Mouse (Mus musculus): ENCODE measurements around the gene Gm10638. TPM values are rescaled to one million over a fixed set of nuclear protein-coding genes. Genes with fewer than 3 reads are reported as not detected.

The Gm10638 gene
- polyA plus RNA-seq, 1 experiment from 2014 or later, result 4.1 TPM

DNA sequence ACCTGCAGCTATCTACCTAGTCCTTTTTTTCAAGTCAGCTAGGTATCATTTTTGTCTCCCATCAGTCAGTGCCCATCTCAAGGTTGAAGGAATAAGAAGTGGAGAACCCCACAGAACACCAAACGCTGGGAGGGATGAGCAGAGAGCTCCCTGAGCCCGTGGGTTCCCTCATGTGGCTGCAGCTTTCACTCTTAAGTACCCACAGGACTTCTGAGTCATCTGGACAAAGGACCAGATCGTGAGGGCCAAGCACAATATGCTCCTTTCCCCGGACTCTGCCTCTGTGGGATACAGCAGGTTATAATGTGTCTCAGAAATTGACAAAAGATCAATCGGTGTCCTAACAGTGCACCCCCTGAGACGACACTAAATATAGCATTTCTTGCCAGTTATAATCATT lies 18.5 kb upstream of the Gm10638 start:
- no peak overlapping the region for H3K9ac ChIP-seq
- no peak for TF ChIP-seq CTCF (IDR thresholded peaks at IDR 0.05; ENCODE audit: low read depth)
- peaks cover 20% of the 10 kb centered on the region for H3K36me3 ChIP-seq (ENCODE audit: insufficient read depth)
- H3K4me3 ChIP-seq (ENCODE audit: low read depth, low read length), result no peak overlapping the region
- ATAC-seq (ENCODE audit: insufficient read depth) (no peak), DNase-seq (no peak)
- 0 out of 2 replicates have a peak, but pooled peaks cover 2% of the 10 kb centered on the region for H3K4me1 ChIP-seq (ENCODE audit: insufficient read depth)
- H3K4me2 ChIP-seq, result no peak overlapping the region
- H3K27ac ChIP-seq (ENCODE audit: low read depth), result no peak overlapping the region
- WGBS, result 76% methylated on average over 6 of the region's 6 CpGs
- H3K27me3 ChIP-seq (ENCODE audit: insufficient read depth, low read length), result no peaks in the 10 kb centered on the region
- H3K9me3 ChIP-seq (ENCODE audit: low read depth, low read length), result no peaks in the 10 kb centered on the region

- Histone ChIP-seq H3K27me3 (ENCODE audit: insufficient read depth, low read length) (no peaks in the 10 kb centered on the region), H3K4me3 (ENCODE audit: low read depth, low read length) (no peak overlapping the region), H3K4me1 (ENCODE audit: insufficient read depth) (0 out of 2 replicates have a peak, but pooled peaks cover 2% of the 10 kb centered on the region), H3K27ac (ENCODE audit: low read depth) (peak overlapping the region; percentile 6; the same call in 1 of the 2 replicates), H3K36me3 (ENCODE audit: insufficient read depth) (peaks cover 11% of the 10 kb centered on the region; the same call in 1 of the 2 replicates), H3K9me3 (ENCODE audit: low read depth, low read length) (no peaks in the 10 kb centered on the region), H3K4me2 (no peak overlapping the region), H3K9ac (no peak overlapping the region)
- WGBS, result 57% methylated on average over 19 of the region's 19 CpGs
- peak; percentile 49; the same call in 1 of the 2 replicates for ATAC-seq (ENCODE audit: insufficient read depth)
- peak; percentile 44 for DNase-seq
- no peak for TF ChIP-seq CTCF (IDR thresholded peaks at IDR 0.05; ENCODE audit: low read depth)
These were observed 17.1 kb upstream of the Gm10638 start for GRCm38 (mm10) chr8:86728224-86728950.

GRCm38 (mm10) chr8:86730303-86730702 lies 15.2 kb upstream of the Gm10638 start:
- 37% methylated on average over 3 of the region's 3 CpGs for WGBS
- Histone ChIP-seq H3K4me2 (no peak overlapping the region), H3K27ac (ENCODE audit: low read depth) (no peak overlapping the region), H3K9me3 (ENCODE audit: low read depth, low read length) (no peaks in the 10 kb centered on the region), H3K4me1 (ENCODE audit: insufficient read depth) (0 out of 2 replicates have a peak, but pooled peaks cover 2% of the 10 kb centered on the region), H3K36me3 (ENCODE audit: insufficient read depth) (peaks cover 6% of the 10 kb centered on the region; the same call in 1 of the 2 replicates), H3K27me3 (ENCODE audit: insufficient read depth, low read length) (no peaks in the 10 kb centered on the region), H3K4me3 (ENCODE audit: low read depth, low read length) (no peak overlapping the region), H3K9ac (no peak overlapping the region)
- DNase-seq (no peak), ATAC-seq (ENCODE audit: insufficient read depth) (no peak)
- no peak for TF ChIP-seq CTCF (IDR thresholded peaks at IDR 0.05; ENCODE audit: low read depth)

DNA sequence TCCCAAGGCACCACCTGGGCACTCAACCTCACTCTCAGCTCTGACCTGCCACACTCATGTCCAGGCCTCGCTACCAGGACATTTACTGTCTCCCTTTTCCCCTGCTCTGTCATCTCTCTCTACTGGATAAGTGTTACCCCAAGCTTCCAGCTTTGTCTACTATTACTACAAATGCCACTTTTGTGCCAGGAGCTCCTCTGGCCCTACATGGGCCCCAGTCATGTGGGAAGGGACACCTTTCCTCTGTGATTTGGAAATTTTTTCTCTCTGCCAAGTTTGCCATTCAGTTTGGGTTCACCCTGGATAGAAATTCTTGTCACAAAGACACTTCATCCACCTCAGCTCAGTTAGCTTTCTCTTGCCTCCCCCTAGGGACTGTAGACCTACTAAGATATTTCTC lies 14.6 kb upstream of the Gm10638 start:
- Histone ChIP-seq H3K9me3 (ENCODE audit: low read depth, low read length) (no peaks in the 10 kb centered on the region), H3K4me3 (ENCODE audit: low read depth, low read length) (no peak overlapping the region), H3K9ac (no peak overlapping the region), H3K4me1 (ENCODE audit: insufficient read depth) (0 out of 2 replicates have a peak, but pooled peaks cover 2% of the 10 kb centered on the region), H3K36me3 (ENCODE audit: insufficient read depth) (peaks cover 5% of the 10 kb centered on the region; the same call in 1 of the 2 replicates), H3K27ac (ENCODE audit: low read depth) (no peak overlapping the region), H3K4me2 (no peak overlapping the region), H3K27me3 (ENCODE audit: insufficient read depth, low read length) (no peaks in the 10 kb centered on the region)
- no peak for TF ChIP-seq CTCF (IDR thresholded peaks at IDR 0.05; ENCODE audit: low read depth)
- 78% methylated on average over 1 of the region's 1 CpGs for WGBS
- DNase-seq (no peak), ATAC-seq (ENCODE audit: insufficient read depth) (no peak)

DNA sequence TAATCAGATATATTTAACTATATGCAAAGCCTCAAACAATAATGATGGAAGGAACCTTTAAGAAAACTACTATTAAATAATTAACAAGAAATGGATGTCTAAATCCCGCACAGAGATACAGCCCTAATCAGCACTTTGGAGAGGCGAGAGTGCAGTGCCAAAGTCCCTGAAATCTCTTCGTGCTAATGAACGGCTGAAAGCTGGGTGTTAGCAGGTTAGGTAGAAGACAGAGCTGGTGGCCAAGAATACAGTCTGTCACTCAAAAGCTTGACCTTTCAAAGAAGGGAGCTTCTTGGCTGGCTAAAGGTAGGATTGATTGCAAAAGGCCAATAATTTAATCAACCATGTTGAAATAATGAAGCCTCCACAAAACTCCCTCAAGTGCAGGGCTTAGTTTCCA lies 11.3 kb upstream of the Gm10638 start:
- Histone ChIP-seq H3K9me3 (ENCODE audit: low read depth, low read length) (no peaks in the 10 kb centered on the region), H3K4me3 (ENCODE audit: low read depth, low read length) (no peak overlapping the region), H3K27me3 (ENCODE audit: insufficient read depth, low read length) (no peaks in the 10 kb centered on the region), H3K36me3 (ENCODE audit: insufficient read depth) (no peaks in the 10 kb centered on the region), H3K9ac (no peak overlapping the region), H3K27ac (ENCODE audit: low read depth) (no peak overlapping the region), H3K4me2 (no peak overlapping the region), H3K4me1 (ENCODE audit: insufficient read depth) (no peaks in the 10 kb centered on the region)
- TF ChIP-seq CTCF (IDR thresholded peaks at IDR 0.05; ENCODE audit: low read depth), result no peak
- ATAC-seq (ENCODE audit: insufficient read depth) (no peak), DNase-seq (no peak)
- WGBS, result 75% methylated on average over 4 of the region's 4 CpGs

- TF ChIP-seq CTCF (IDR thresholded peaks at IDR 0.05; ENCODE audit: low read depth), result no peak
- no peaks in the 10 kb centered on the region for H3K4me1 ChIP-seq (ENCODE audit: insufficient read depth)
- H3K9ac ChIP-seq, result no peak overlapping the region
- DNase-seq (no peak), ATAC-seq (ENCODE audit: insufficient read depth) (no peak)
- no peaks in the 10 kb centered on the region for H3K9me3 ChIP-seq (ENCODE audit: low read depth, low read length)
- H3K36me3 ChIP-seq (ENCODE audit: insufficient read depth), result no peaks in the 10 kb centered on the region
- no peak overlapping the region for H3K27ac ChIP-seq (ENCODE audit: low read depth)
- WGBS, result 61% methylated on average over 1 of the region's 1 CpGs
- H3K4me2 ChIP-seq, result no peak overlapping the region
- H3K4me3 ChIP-seq (ENCODE audit: low read depth, low read length), result no peak overlapping the region
- H3K27me3 ChIP-seq (ENCODE audit: insufficient read depth, low read length), result no peaks in the 10 kb centered on the region
These were observed 10.5 kb upstream of the Gm10638 start for GRCm38 (mm10) chr8:86734954-86735353.

GRCm38 (mm10) chr8:86735446-86736111 lies 9.9 kb upstream of the Gm10638 start:
- Histone ChIP-seq H3K4me2 (no peak overlapping the region), H3K27me3 (ENCODE audit: insufficient read depth, low read length) (no peaks in the 10 kb centered on the region), H3K36me3 (ENCODE audit: insufficient read depth) (no peaks in the 10 kb centered on the region), H3K4me3 (ENCODE audit: low read depth, low read length) (no peak overlapping the region), H3K4me1 (ENCODE audit: insufficient read depth) (no peaks in the 10 kb centered on the region), H3K9ac (no peak overlapping the region), H3K9me3 (ENCODE audit: low read depth, low read length) (no peaks in the 10 kb centered on the region), H3K27ac (ENCODE audit: low read depth) (no peak overlapping the region)
- no peak for ATAC-seq (ENCODE audit: insufficient read depth)
- no peak for DNase-seq
- 33% methylated on average over 3 of the region's 3 CpGs for WGBS
- no peak for TF ChIP-seq CTCF (IDR thresholded peaks at IDR 0.05; ENCODE audit: low read depth)

All from lung, embryonic 14.5 days (tissue).